Mouse (Mus musculus) small intestine, adult 2 months (tissue): ENCODE results near the gene Slc30a3. TPM values are rescaled to one million over a fixed set of nuclear protein-coding genes. Genes with fewer than 3 reads are reported as not detected.
"Not testable (repeated sequence)": the region's sequence is repeated elsewhere in the genome, so short reads cannot be mapped to it uniquely, and the experiment has no call there.

Experiments
- H3K27ac ChIP-seq: fragments of 200-500 bp; 2 replicates; pipeline ENCODE4 v1.5.1; 2012; ENCODE audit warnings: low read depth, low read length, control low read depth, inconsistent platforms; ENCODE audit not compliant: insufficient read depth
- H3K27me3 ChIP-seq: fragments of 200-500 bp; 2 replicates; pipeline ENCODE4 v1.6.1; 2012; ENCODE audit warnings: mild to moderate bottlenecking, moderate library complexity, low read length, inconsistent platforms; ENCODE audit not compliant: control insufficient read depth, insufficient read depth
- H3K36me3 ChIP-seq: fragments of 200-500 bp; 2 replicates; pipeline ENCODE4 v1.6.1; 2012; ENCODE audit warnings: mild to moderate bottlenecking, low read length, control low read depth, inconsistent platforms; ENCODE audit not compliant: control insufficient read depth, insufficient read depth
- H3K4me1 ChIP-seq: fragments of 200-500 bp; 2 replicates; pipeline ENCODE4 v1.6.1; 2012; ENCODE audit warnings: low read length, inconsistent platforms, mixed read lengths; ENCODE audit not compliant: control insufficient read depth, insufficient read depth, insufficient read length
- H3K4me3 ChIP-seq: fragments of 200-500 bp; 2 replicates; pipeline ENCODE4 v1.5.1; 2012; ENCODE audit warnings: low read depth, mild to moderate bottlenecking, control low read depth, inconsistent platforms, low read length, moderate library complexity
- CTCF ChIP-seq: fragments of 200-500 bp; IDR thresholded peaks from 2 replicates; pipeline ENCODE4 v1.5.1; 2012; ENCODE audit warnings: low read depth, mild to moderate bottlenecking, control low read depth, inconsistent platforms, low read length, moderate library complexity, mixed read lengths; ENCODE audit not compliant: insufficient replicate concordance, insufficient read length; ENCODE audit errors: extremely low read depth
- POLR2A ChIP-seq: fragments of 200-500 bp; IDR thresholded peaks from 2 replicates; pipeline ENCODE4 v1.6.1; 2012; ENCODE audit warnings: low read depth, mild to moderate bottlenecking, control low read depth, inconsistent platforms, low read length, moderate library complexity
- WGBS: fragments of 180-500 bp; shearing (Covaris S2); methylation state at CpG from one replicate; pipeline ENCODE4 v1.1.7; 2018; 5-methylcytosine and 5-hydroxymethylcytosine counted together
- polyA plus RNA-seq: library from polyadenylated mRNA; depleted of rRNA; stranded (reverse); fragments of >200 nt; gene quantifications from 2 replicates; pipeline ENCODE4 v1.2.3, GENCODE M21; 2012; rRNA removed

Gene Slc30a3
- polyA plus RNA-seq, 1 experiment, result 0.15 TPM

DNA sequence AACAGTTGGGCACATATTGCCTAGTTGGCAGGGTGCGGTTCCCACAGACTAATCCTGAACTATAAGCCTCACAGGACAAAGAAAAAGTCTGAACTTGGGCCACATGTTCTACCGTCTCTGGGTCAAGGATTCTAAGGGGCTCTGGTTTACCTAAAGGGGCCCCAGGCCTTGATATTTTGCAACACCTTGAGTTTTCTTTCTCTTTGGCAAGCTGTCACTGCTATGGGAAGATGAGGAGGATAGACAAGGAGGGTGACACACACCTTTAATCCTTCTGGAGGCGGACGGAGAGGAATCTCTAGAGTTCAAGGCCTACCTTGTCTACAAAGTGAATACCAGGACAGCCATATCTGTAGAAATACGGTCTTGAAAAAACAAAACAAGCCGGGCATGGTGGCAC lies 61.6 kb downstream of the Slc30a3 start:
- Histone ChIP-seq H3K4me3 (no peak overlapping the region), H3K27me3 (no peaks in the 10 kb centered on the region), H3K27ac (no peak overlapping the region), H3K36me3 (peaks cover 18% of the 10 kb centered on the region), H3K4me1 (no peaks in the 10 kb centered on the region)
- TF ChIP-seq POLR2A (no peak), CTCF (no peak)
- WGBS, result 92% methylated on average over 6 of the region's 6 CpGs

DNA sequence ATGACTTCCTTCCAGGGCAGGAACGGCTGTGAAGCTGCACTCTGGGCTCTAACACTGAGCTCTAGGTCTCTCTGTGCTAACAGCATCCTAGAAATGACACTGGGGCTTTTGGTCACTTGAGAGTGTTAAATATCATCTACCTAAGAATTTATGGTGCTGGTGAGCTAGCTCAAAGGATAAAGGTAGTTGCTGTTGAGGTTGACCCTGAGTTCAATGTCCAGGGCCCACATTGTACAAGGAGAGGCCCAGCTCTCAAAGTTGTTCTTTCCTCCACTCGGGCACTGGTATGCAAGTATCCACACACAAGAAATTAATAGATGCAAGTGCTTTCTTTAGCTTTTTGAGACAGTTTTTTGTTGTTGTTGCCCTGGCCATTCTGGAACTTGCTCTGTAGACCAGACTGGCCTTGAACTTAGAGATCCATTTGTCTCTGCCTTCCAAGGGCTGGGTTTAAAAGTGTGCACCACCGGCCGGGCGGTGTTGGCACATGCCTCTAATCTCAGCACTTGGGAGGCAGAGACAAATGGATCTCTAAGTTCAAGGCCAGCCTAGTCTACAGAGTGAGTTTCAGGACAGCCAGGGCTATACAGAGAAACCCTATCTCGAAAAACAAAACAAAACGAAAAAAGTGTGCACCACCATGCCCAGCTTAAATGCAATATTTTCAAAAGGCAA lies 69.7 kb downstream of the Slc30a3 start:
- H3K27ac ChIP-seq, result no peak overlapping the region
- peaks cover 4% of the 10 kb centered on the region; the same call in 1 of the 2 replicates for H3K4me1 ChIP-seq
- no peaks in the 10 kb centered on the region for H3K27me3 ChIP-seq
- H3K4me3 ChIP-seq, result no peak overlapping the region
- H3K36me3 ChIP-seq, result peaks cover 20% of the 10 kb centered on the region
- 77% methylated on average over 7 of the region's 7 CpGs for WGBS
- TF ChIP-seq POLR2A (no peak), CTCF (no peak)

DNA sequence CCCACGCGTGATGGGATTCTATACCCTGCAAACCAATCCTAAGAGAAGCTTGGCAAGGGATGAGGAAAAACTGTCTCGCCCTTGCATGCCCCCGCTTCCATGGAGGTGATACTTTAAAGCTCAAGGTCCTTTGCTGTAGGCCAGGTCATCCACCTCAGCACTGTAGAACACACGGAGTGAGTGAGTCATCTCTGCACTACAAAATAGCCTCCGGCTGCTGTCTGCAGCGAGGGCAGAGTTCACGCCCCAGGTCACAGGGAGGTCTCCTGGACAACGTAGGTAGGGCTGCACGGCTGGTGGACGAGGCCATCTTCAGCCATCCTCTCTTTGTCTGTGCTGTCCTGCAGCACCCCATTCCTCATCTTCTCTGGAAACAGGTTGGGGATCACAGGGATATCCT lies 71.5 kb downstream of the Slc30a3 start:
- H3K4me3 ChIP-seq, H3K4me1 ChIP-seq, H3K27me3 ChIP-seq, H3K36me3 ChIP-seq, H3K27ac ChIP-seq: not testable (repeated sequence)
- 80% methylated on average over 11 of the region's 11 CpGs for whole genome bisulfite sequencing

Other genes starting within 250 kb of the Slc30a3 start
- gene Tmem214, start 240.2 kb downstream of the Slc30a3 start, polyA plus RNA-seq, result 77.1 and 115 TPM in 2 replicates
- gene Agbl5, start 219.5 kb downstream of the Slc30a3 start, polyA plus RNA-seq, result 4.1 and 10.2 TPM in 2 replicates
- gene Ost4, start 200.4 kb downstream of the Slc30a3 start, polyA plus RNA-seq, result 161 and 211 TPM in 2 replicates
- gene Emilin1, start 194.8 kb downstream of the Slc30a3 start, polyA plus RNA-seq, result 51.8 and 81.9 TPM in 2 replicates
- 285 and 579 TPM in 2 replicates for gene Khk, start 186.8 kb downstream of the Slc30a3 start, polyA plus RNA-seq
- 219 and 481 TPM in 2 replicates for gene Cgref1, start 162.6 kb downstream of the Slc30a3 start, polyA plus RNA-seq
- gene Preb, start 147.9 kb downstream of the Slc30a3 start, polyA plus RNA-seq, result 249 and 335 TPM in 2 replicates
- gene Tcf23, start 139.6 kb downstream of the Slc30a3 start, polyA plus RNA-seq, result 0.44 and 2.0 TPM in 2 replicates
- 29.3 and 51.4 TPM in 2 replicates for gene Atraid, start 59.9 kb downstream of the Slc30a3 start, polyA plus RNA-seq
- 14.5 and 75.0 TPM in 2 replicates for gene Slc5a6, start 59.3 kb downstream of the Slc30a3 start, polyA plus RNA-seq
- 15.4 and 17.5 TPM in 2 replicates for gene Cad, start 53.5 kb downstream of the Slc30a3 start, polyA plus RNA-seq
- gene Dnajc5g, start 2.0 kb downstream of the Slc30a3 start, polyA plus RNA-seq, result not detected in 2 replicates
- gene Trim54, start 8.5 kb upstream of the Slc30a3 start, polyA plus RNA-seq, result not detected in 2 replicates
- not detected in 2 replicates for gene Ucn, start 30.6 kb upstream of the Slc30a3 start, polyA plus RNA-seq
- 29.1 and 33.2 TPM in 2 replicates for gene Mpv17, start 46.0 kb upstream of the Slc30a3 start, polyA plus RNA-seq
- gene Gm29609, start 71.7 kb upstream of the Slc30a3 start, polyA plus RNA-seq, result 0.98 and 4.1 TPM in 2 replicates
- 16.3 and 21.9 TPM in 2 replicates for gene Gtf3c2, start 71.9 kb upstream of the Slc30a3 start, polyA plus RNA-seq
- 37.8 and 56.9 TPM in 2 replicates for gene Snx17, start 85.0 kb upstream of the Slc30a3 start, polyA plus RNA-seq
- gene Eif2b4, start 85.2 kb upstream of the Slc30a3 start, polyA plus RNA-seq, result 30.6 and 43.2 TPM in 2 replicates
- 29.0 and 65.0 TPM in 2 replicates for gene Zfp513, start 94.1 kb upstream of the Slc30a3 start, polyA plus RNA-seq
- gene Ppm1g, start 112.5 kb upstream of the Slc30a3 start, polyA plus RNA-seq, result 39.3 and 67.7 TPM in 2 replicates
- 98.0 and 232 TPM in 2 replicates for gene Nrbp1, start 132.6 kb upstream of the Slc30a3 start, polyA plus RNA-seq
- 0.82 TPM in 1 of 2 replicates, not detected in the other for gene Gm9970, start 133.0 kb upstream of the Slc30a3 start, polyA plus RNA-seq
- 122 and 205 TPM in 2 replicates for gene Krtcap3, start 143.5 kb upstream of the Slc30a3 start, polyA plus RNA-seq
- gene Ift172, start 182.9 kb upstream of the Slc30a3 start, polyA plus RNA-seq, result 18.1 and 20.9 TPM in 2 replicates
- 1.7 and 1.8 TPM in 2 replicates for gene Fndc4, start 187.8 kb upstream of the Slc30a3 start, polyA plus RNA-seq
- gene Gckr, start 189.2 kb upstream of the Slc30a3 start, polyA plus RNA-seq, result 0.05 TPM in 1 of 2 replicates, not detected in the other